Mouse (Mus musculus): ENCODE data around the gene Pdss2. TPM values are rescaled to one million over a fixed set of nuclear protein-coding genes. Genes with fewer than 3 reads are reported as not detected.

Pdss2 gene
- polyA plus RNA-seq, 1 experiment = 3.7 TPM

- H3K27ac ChIP-seq (ENCODE audit: control insufficient read depth, insufficient read depth, low read depth, low read length) = peak overlapping the region; percentile 57; the same call in 1 of the 2 replicates
- no peaks in the 10 kb centered on the region for H3K27me3 ChIP-seq (ENCODE audit: control insufficient read depth, insufficient read depth, low read length)
- TF ChIP-seq POLR2A (IDR thresholded peaks at IDR 0.05; ENCODE audit: control insufficient read depth, low read depth, low read length) (no peak), CTCF (IDR thresholded peaks at IDR 0.05; ENCODE audit: control insufficient read depth, insufficient read depth, insufficient replicate concordance, low read depth, low read length) (no peak)
- H3K36me3 ChIP-seq (ENCODE audit: control insufficient read depth, insufficient read depth, low read length) = no peaks in the 10 kb centered on the region
- H3K4me3 ChIP-seq (ENCODE audit: control insufficient read depth, low read depth, low read length) = peak overlapping the region; percentile 92
- peaks cover 16% of the 10 kb centered on the region for H3K4me1 ChIP-seq (ENCODE audit: control insufficient read depth, insufficient read depth, low read length)
Observed at GRCm38 (mm10) chr10:43477865-43478681, 256.8 kb downstream of the Pdss2 start.

- Histone ChIP-seq H3K27me3 (ENCODE audit: control insufficient read depth, insufficient read depth, low read length) (no peaks in the 10 kb centered on the region), H3K4me1 (ENCODE audit: control insufficient read depth, insufficient read depth, low read length) (peaks cover 16% of the 10 kb centered on the region), H3K27ac (ENCODE audit: control insufficient read depth, insufficient read depth, low read depth, low read length) (peak within 1 kb of the TSS; percentile 88), H3K4me3 (ENCODE audit: control insufficient read depth, low read depth, low read length) (peak within 1 kb of the TSS; percentile 92), H3K36me3 (ENCODE audit: control insufficient read depth, insufficient read depth, low read length) (no peaks in the 10 kb centered on the region)
- TF ChIP-seq POLR2A (IDR thresholded peaks at IDR 0.05; ENCODE audit: control insufficient read depth, low read depth, low read length) (peak; percentile 27; the same call in 1 of the 2 replicates), CTCF (IDR thresholded peaks at IDR 0.05; ENCODE audit: control insufficient read depth, insufficient read depth, insufficient replicate concordance, low read depth, low read length) (no peak)
Observed at GRCm38 (mm10) chr10:43478751-43479435, 257.6 kb downstream of the Pdss2 start, which contains the start of gene Bend3. Gene Bend3, plus strand, starts transcription at chr10:43478831.

- Histone ChIP-seq H3K36me3 (ENCODE audit: control insufficient read depth, insufficient read depth, low read length) (no peaks in the 10 kb centered on the region), H3K4me1 (ENCODE audit: control insufficient read depth, insufficient read depth, low read length) (peaks cover 16% of the 10 kb centered on the region), H3K4me3 (ENCODE audit: control insufficient read depth, low read depth, low read length) (peak overlapping the region; percentile 92), H3K27me3 (ENCODE audit: control insufficient read depth, insufficient read depth, low read length) (no peaks in the 10 kb centered on the region), H3K27ac (ENCODE audit: control insufficient read depth, insufficient read depth, low read depth, low read length) (peak overlapping the region; percentile 88)
- no peak; the same call in none of the 2 replicates for TF ChIP-seq POLR2A (IDR thresholded peaks at IDR 0.05; ENCODE audit: control insufficient read depth, low read depth, low read length)
- TF ChIP-seq CTCF (IDR thresholded peaks at IDR 0.05; ENCODE audit: control insufficient read depth, insufficient read depth, insufficient replicate concordance, low read depth, low read length) = peak; percentile 37; the same call in 1 of the 2 replicates
Observed at GRCm38 (mm10) chr10:43479436-43480157, 258.3 kb downstream of the Pdss2 start.

- Histone ChIP-seq H3K36me3 (ENCODE audit: control insufficient read depth, insufficient read depth, low read length) (no peaks in the 10 kb centered on the region), H3K4me1 (ENCODE audit: control insufficient read depth, insufficient read depth, low read length) (peaks cover 16% of the 10 kb centered on the region), H3K27ac (ENCODE audit: control insufficient read depth, insufficient read depth, low read depth, low read length) (peak overlapping the region; percentile 88), H3K27me3 (ENCODE audit: control insufficient read depth, insufficient read depth, low read length) (no peaks in the 10 kb centered on the region), H3K4me3 (ENCODE audit: control insufficient read depth, low read depth, low read length) (peak overlapping the region; percentile 92)
- TF ChIP-seq CTCF (IDR thresholded peaks at IDR 0.05; ENCODE audit: control insufficient read depth, insufficient read depth, insufficient replicate concordance, low read depth, low read length) = no peak
- TF ChIP-seq POLR2A (IDR thresholded peaks at IDR 0.05; ENCODE audit: control insufficient read depth, low read depth, low read length) = no peak
Observed at GRCm38 (mm10) chr10:43480227-43480849, 259.1 kb downstream of the Pdss2 start.

DNA sequence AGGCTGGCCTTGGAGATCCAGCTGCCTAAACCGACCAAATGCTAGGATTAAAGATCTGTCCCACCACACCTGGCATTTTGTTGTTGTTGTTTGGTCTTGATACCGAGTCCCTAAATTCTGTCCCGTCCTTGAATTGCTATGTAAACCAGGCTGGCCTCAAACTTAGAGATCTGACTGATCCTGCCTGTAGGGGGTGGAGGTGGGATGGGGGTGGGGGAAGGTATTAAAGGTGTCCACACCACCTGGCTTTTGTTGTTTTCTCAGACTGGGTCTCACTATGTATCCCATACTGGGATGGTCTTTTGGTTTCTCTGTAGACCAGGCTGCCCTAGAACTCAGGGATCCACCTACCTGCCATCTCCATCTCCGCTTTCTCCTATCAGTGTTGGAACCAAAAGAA lies 259.9 kb downstream of the Pdss2 start:
- Histone ChIP-seq H3K27ac (ENCODE audit: control insufficient read depth, insufficient read depth, low read depth, low read length) (no peak overlapping the region), H3K27me3 (ENCODE audit: control insufficient read depth, insufficient read depth, low read length) (no peaks in the 10 kb centered on the region), H3K36me3 (ENCODE audit: control insufficient read depth, insufficient read depth, low read length) (no peaks in the 10 kb centered on the region), H3K4me1 (ENCODE audit: control insufficient read depth, insufficient read depth, low read length) (peaks cover 16% of the 10 kb centered on the region), H3K4me3 (ENCODE audit: control insufficient read depth, low read depth, low read length) (no peak overlapping the region)
- TF ChIP-seq CTCF (IDR thresholded peaks at IDR 0.05; ENCODE audit: control insufficient read depth, insufficient read depth, insufficient replicate concordance, low read depth, low read length) (no peak), POLR2A (IDR thresholded peaks at IDR 0.05; ENCODE audit: control insufficient read depth, low read depth, low read length) (no peak)

GRCm38 (mm10) chr10:43482021-43482420 lies 260.7 kb downstream of the Pdss2 start:
- peaks cover 16% of the 10 kb centered on the region for H3K4me1 ChIP-seq (ENCODE audit: control insufficient read depth, insufficient read depth, low read length)
- TF ChIP-seq POLR2A (IDR thresholded peaks at IDR 0.05; ENCODE audit: control insufficient read depth, low read depth, low read length) (no peak), CTCF (IDR thresholded peaks at IDR 0.05; ENCODE audit: control insufficient read depth, insufficient read depth, insufficient replicate concordance, low read depth, low read length) (no peak)
- H3K4me3 ChIP-seq (ENCODE audit: control insufficient read depth, low read depth, low read length) = no peak overlapping the region

More at GRCm38 (mm10) chr10:43482021-43482420, 260.7 kb downstream of the Pdss2 start:
- Histone ChIP-seq H3K27ac (ENCODE audit: control insufficient read depth, insufficient read depth, low read depth, low read length) (no peak overlapping the region), H3K27me3 (ENCODE audit: control insufficient read depth, insufficient read depth, low read length) (no peaks in the 10 kb centered on the region), H3K36me3 (ENCODE audit: control insufficient read depth, insufficient read depth, low read length) (no peaks in the 10 kb centered on the region)
